Mouse (Mus musculus) C2C12 (cell line): ENCODE data around the gene Pinlyp. TPM values are rescaled to one million over a fixed set of nuclear protein-coding genes. Genes with fewer than 3 reads are reported as not detected.
A peak's percentile ranks its signal among the peaks of the same experiment; 100 is the strongest.

ENCODE experiments used
- H3K27me3 ChIP-seq: one replicate; pipeline ENCODE4 v1.6.1; 2011; ENCODE audit not compliant: control insufficient read depth, insufficient read depth, insufficient read length
- H3K36me3 ChIP-seq: one replicate; pipeline ENCODE4 v1.6.1; 2011; ENCODE audit not compliant: control insufficient read depth, insufficient read depth
- H3K4me3 ChIP-seq: one replicate; pipeline ENCODE4 v1.5.1; 2011; ENCODE audit warnings: mild to moderate bottlenecking, control low read depth; ENCODE audit not compliant: poor library complexity, insufficient read depth, severe bottlenecking
- H3K79me2 ChIP-seq: one replicate; pipeline ENCODE4 v1.6.1; 2011; ENCODE audit not compliant: control insufficient read depth, insufficient read depth
- H3K79me3 ChIP-seq: one replicate; pipeline ENCODE4 v1.6.1; 2011; ENCODE audit warnings: low read depth, control low read depth
- H3ac ChIP-seq: one replicate; pipeline ENCODE3; 2011; ENCODE audit warnings: low read depth; ENCODE audit not compliant: control insufficient read depth, insufficient read length
- CEBPB ChIP-seq: IDR thresholded peaks from one replicate; pipeline ENCODE4 v1.6.1; 2011; ENCODE audit warnings: low read depth, mild to moderate bottlenecking, control low read depth, moderate library complexity
- CTCF ChIP-seq: IDR thresholded peaks from one replicate; pipeline ENCODE4 v1.5.1; 2011; ENCODE audit not compliant: control insufficient read depth, insufficient read depth, insufficient read length
- FOSL1 ChIP-seq: IDR thresholded peaks from one replicate; pipeline ENCODE4 v1.8.0; 2011; ENCODE audit warnings: mild to moderate bottlenecking, low read length; ENCODE audit not compliant: poor library complexity, insufficient read depth, severe bottlenecking
- MAX ChIP-seq: IDR thresholded peaks from one replicate; pipeline ENCODE4 v1.6.1; 2011; ENCODE audit warnings: mild to moderate bottlenecking, control low read depth
- MYOD1 ChIP-seq: IDR thresholded peaks from one replicate; pipeline ENCODE4 v1.6.1; 2011; ENCODE audit warnings: low read depth; ENCODE audit not compliant: control insufficient read depth, insufficient read length
- MYOG ChIP-seq: IDR thresholded peaks from one replicate; pipeline ENCODE4 v1.6.1; 2011; ENCODE audit not compliant: control insufficient read depth, insufficient read length; ENCODE audit errors: extremely low read depth
- USF1 ChIP-seq: IDR thresholded peaks from one replicate; pipeline ENCODE4 v1.6.1; 2011; ENCODE audit warnings: low read depth, mild to moderate bottlenecking, control low read depth, moderate library complexity
- long read RNA-seq, 2 experiments: library from polyadenylated mRNA; unstranded; transcript quantifications; one replicate each; pipeline ENCODE4 v2.0.0; 2019 to 2020
- polyA plus RNA-seq: library from polyadenylated mRNA; unstranded; fragments of >200 nt; fragmentation: generic; extraction: Trizol; gene quantifications from one replicate; pipeline ENCODE4 v1.2.1, GENCODE M21; 2012; ENCODE audit warnings: missing spikeins

The Pinlyp gene
- polyA plus RNA-seq: 0.23 TPM
- long read RNA-seq, experiment 1: 0 reads
- long read RNA-seq, experiment 2: 0 reads

GRCm38 (mm10) chr7:24546068-24546614 is at the start of gene Pinlyp, which contains the start of gene Xrcc1:
Pinlyp (minus strand) TSS chr7:24546118.
Xrcc1 (plus strand) TSS chr7:24546289.
- peaks cover 3% of the 10 kb centered on the region for H3K79me3 ChIP-seq
- no peak for TF ChIP-seq MYOD1
- no peak for TF ChIP-seq USF1
- no peak for TF ChIP-seq MAX
- TF ChIP-seq FOSL1: no peak
- TF ChIP-seq CEBPB: no peak
- no peak for TF ChIP-seq MYOG
- TF ChIP-seq CTCF: no peak
- H3K27me3 ChIP-seq: no peaks in the 10 kb centered on the region
- H3K36me3 ChIP-seq: no peaks in the 10 kb centered on the region
- H3K79me2 ChIP-seq: peaks cover 22% of the 10 kb centered on the region
- H3K4me3 ChIP-seq: peak within 1 kb of the TSS; percentile 90
- peak within 1 kb of the TSS; percentile 100 for H3ac ChIP-seq

GRCm38 (mm10) chr7:24595464-24595863 is 49.5 kb upstream of the Pinlyp start:
- H3ac ChIP-seq: no peak overlapping the region
- H3K79me3 ChIP-seq: no peaks in the 10 kb centered on the region
- TF ChIP-seq CEBPB: no peak
- TF ChIP-seq MYOG: no peak
- TF ChIP-seq MYOD1: no peak
- no peak for TF ChIP-seq FOSL1
- TF ChIP-seq CTCF: no peak
- no peak for TF ChIP-seq MAX
- TF ChIP-seq USF1: no peak
- H3K27me3 ChIP-seq: no peaks in the 10 kb centered on the region
- H3K36me3 ChIP-seq: no peaks in the 10 kb centered on the region
- no peak overlapping the region for H3K4me3 ChIP-seq
- no peaks in the 10 kb centered on the region for H3K79me2 ChIP-seq

- Histone ChIP-seq H3K27me3 (no peaks in the 10 kb centered on the region), H3K79me2 (no peaks in the 10 kb centered on the region), H3K4me3 (peak overlapping the region; percentile 50), H3K36me3 (no peaks in the 10 kb centered on the region), H3ac (peak overlapping the region; percentile 89), H3K79me3 (no peaks in the 10 kb centered on the region)
- TF ChIP-seq MYOD1 (no peak), MYOG (no peak)
Observed at GRCm38 (mm10) chr7:24594309-24594803, 48.4 kb upstream of the Pinlyp start.

- Histone ChIP-seq H3ac (peak overlapping the region; percentile 89), H3K4me3 (peak overlapping the region; percentile 50), H3K36me3 (no peaks in the 10 kb centered on the region), H3K79me3 (no peaks in the 10 kb centered on the region), H3K79me2 (no peaks in the 10 kb centered on the region), H3K27me3 (no peaks in the 10 kb centered on the region)
- no peak for TF ChIP-seq USF1
Observed at GRCm38 (mm10) chr7:24593621-24594308, 47.8 kb upstream of the Pinlyp start.

- no peaks in the 10 kb centered on the region for H3K27me3 ChIP-seq
- H3K4me3 ChIP-seq: no peak overlapping the region
- no peaks in the 10 kb centered on the region for H3K79me3 ChIP-seq
- no peaks in the 10 kb centered on the region for H3K36me3 ChIP-seq
- no peaks in the 10 kb centered on the region for H3K79me2 ChIP-seq
- no peak overlapping the region for H3ac ChIP-seq
- no peak for TF ChIP-seq CEBPB
- no peak for TF ChIP-seq USF1
- no peak for TF ChIP-seq MYOG
- TF ChIP-seq MYOD1: no peak
- TF ChIP-seq MAX: no peak
- no peak for TF ChIP-seq FOSL1
Observed at GRCm38 (mm10) chr7:24592781-24593180, 46.9 kb upstream of the Pinlyp start.

- no peak overlapping the region for H3K4me3 ChIP-seq
Observed at GRCm38 (mm10) chr7:24592163-24592562, 46.2 kb upstream of the Pinlyp start.

More at GRCm38 (mm10) chr7:24592163-24592562, 46.2 kb upstream of the Pinlyp start:
- Histone ChIP-seq H3ac (no peak overlapping the region), H3K79me3 (no peaks in the 10 kb centered on the region), H3K79me2 (no peaks in the 10 kb centered on the region), H3K27me3 (no peaks in the 10 kb centered on the region), H3K36me3 (no peaks in the 10 kb centered on the region)
- no peak for TF ChIP-seq USF1
- TF ChIP-seq MYOD1: no peak
- no peak for TF ChIP-seq FOSL1
- TF ChIP-seq MYOG: no peak
- no peak for TF ChIP-seq CTCF
- no peak for TF ChIP-seq MAX
- TF ChIP-seq CEBPB: no peak
